Mouse (Mus musculus): ENCODE measurements at regions not wholly inside any gene's neighbourhood (a gene's known extent, or its start where the extent isn't known, plus 50 kb on each side); places are given as distances from the start of the nearest gene placed in this dataset.
A peak's percentile ranks its signal among the peaks of the same experiment; 100 is the strongest.

DNA sequence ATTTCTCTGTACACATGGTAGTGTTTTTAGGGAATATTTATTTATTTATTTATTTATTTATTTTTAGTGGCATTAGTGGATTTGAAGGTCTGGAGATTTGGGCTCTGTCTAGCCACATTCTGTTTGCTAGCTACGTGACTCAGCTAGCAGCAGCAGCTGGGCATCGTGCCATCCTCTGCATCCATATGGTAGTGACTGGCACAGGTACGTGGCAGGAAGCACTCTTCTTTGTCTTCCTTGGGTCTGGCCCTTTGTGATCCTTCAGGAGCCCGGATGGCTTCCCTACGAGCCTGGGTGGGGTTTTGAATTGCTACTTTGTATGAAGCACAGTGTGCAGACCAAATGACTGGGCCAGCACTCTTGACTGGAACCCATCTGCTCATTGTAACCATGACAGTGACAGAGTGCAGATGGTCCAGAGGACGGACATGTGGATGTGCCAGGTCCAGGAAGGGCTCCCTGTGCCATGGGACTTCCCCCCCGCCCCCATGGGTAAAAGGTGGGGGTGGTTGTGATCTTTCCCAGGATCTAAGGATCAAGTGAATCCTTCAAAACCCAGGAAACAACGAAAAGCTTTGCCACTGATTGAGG, 66.2 kb upstream of the Igfbp7 start:
- H3K4me3 ChIP-seq (ENCODE audit: insufficient read depth, low read length): no peak overlapping the region
- no peak for TF ChIP-seq POLR2A (IDR thresholded peaks at IDR 0.05; ENCODE audit: borderline replicate concordance, low read depth, low read length)
- TF ChIP-seq CTCF (IDR thresholded peaks at IDR 0.05; ENCODE audit: low read depth, low read length): no peak

DNA sequence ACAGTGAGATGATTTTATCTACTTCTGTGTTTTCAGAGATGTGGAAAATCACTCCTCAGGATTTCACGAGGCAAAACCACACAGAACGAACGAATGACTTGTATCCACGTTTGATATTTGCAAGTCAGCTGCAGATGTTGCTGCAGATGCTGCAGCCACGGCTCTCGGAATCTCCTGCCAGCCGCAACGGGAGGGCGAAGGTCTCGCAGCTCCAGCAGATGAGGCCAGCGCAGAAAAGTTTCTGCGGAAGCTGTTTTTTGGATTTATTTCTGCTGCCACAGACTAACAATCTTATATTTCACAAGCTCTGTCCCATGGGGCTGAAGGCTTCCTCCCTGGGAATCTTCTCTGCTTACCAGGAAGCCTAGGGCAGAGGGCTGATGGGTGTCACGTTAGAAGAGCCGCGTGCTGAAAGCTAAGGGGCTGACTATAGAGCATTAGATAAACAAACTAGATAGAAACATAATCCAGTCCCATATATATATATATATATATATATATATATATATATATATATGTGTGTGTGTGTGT, 61.5 kb upstream of the Igfbp7 start:
- peaks cover 4% of the 10 kb centered on the region; the same call in 1 of the 2 replicates for H3K4me1 ChIP-seq (ENCODE audit: control insufficient read depth, insufficient read depth, low read length)
- no peak overlapping the region for H3K27ac ChIP-seq (ENCODE audit: insufficient read depth, low read depth, low read length)
- H3K4me3 ChIP-seq (ENCODE audit: insufficient read depth, low read length): no peak overlapping the region
- TF ChIP-seq POLR2A (IDR thresholded peaks at IDR 0.05; ENCODE audit: borderline replicate concordance, low read depth, low read length): no peak
- TF ChIP-seq CTCF (IDR thresholded peaks at IDR 0.05; ENCODE audit: low read depth, low read length): no peak

More for the DNA sequence above, 66.2 kb upstream of the Igfbp7 start:
- no peak overlapping the region for H3K27ac ChIP-seq (ENCODE audit: insufficient read depth, low read depth, low read length)
- H3K4me1 ChIP-seq (ENCODE audit: control insufficient read depth, insufficient read depth, low read length): no peaks in the 10 kb centered on the region

DNA sequence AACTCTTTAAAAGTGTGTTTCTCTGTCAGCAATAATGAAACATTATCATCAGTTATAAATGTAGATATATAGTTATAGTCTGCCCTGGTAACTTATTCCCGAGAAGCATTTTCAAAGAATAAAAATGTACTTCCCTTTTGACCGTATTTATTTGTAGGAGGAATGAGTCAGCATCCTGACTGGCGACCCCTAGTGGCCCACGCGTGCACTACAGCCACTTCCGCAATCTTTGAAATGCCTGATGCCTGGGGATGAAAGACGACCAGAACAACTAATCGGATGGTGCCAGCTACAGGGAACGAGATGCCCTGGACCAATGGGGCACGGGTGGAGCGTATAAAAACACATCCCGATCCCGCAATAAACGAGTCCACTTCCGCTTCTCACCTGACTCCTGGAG, 60.6 kb upstream of the Igfbp7 start:
- Histone ChIP-seq H3K4me1 (ENCODE audit: control insufficient read depth, insufficient read depth, low read length) (peaks cover 10% of the 10 kb centered on the region), H3K4me3 (ENCODE audit: insufficient read depth, low read length) (no peak overlapping the region), H3K27ac (ENCODE audit: insufficient read depth, low read depth, low read length) (no peak overlapping the region)
- TF ChIP-seq CTCF (IDR thresholded peaks at IDR 0.05; ENCODE audit: low read depth, low read length) (peak; percentile 93), POLR2A (IDR thresholded peaks at IDR 0.05; ENCODE audit: borderline replicate concordance, low read depth, low read length) (no peak)

DNA sequence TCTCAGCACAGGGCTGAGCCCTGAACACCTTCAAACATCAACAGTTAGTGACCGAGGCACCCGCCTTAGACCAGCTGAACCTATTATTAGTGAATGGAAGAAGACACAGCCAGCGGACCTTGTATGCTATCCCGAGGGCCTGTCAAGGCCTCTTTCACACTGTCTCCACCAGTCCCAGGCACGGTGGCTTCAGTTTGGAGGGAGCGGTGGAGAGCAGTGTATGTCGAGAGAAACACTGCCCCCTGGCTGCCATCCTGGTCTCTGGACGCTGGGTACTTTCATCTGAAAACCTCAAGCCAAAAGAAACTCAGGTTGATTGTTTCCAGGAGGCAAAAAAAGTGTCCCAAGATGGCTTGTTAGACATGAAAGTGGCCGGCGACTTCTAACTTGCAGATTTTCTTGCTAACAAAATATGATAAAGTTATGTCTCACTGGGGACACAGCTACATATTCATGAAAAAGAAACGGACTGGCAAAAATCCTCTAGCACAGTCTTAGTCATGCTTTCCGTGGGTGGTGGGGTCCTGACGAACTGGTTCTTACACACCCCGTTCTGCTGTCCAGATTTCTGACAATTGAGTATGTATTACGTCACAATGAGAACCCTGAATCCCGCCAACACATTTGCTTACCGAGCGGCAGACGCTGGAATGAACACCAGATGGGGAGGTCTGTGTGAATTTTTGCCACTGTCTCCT, 57.2 kb upstream of the Igfbp7 start:
- TF ChIP-seq CTCF (IDR thresholded peaks at IDR 0.05; ENCODE audit: low read depth, low read length) (peak; percentile 39; the same call in 1 of the 2 replicates), POLR2A (IDR thresholded peaks at IDR 0.05; ENCODE audit: borderline replicate concordance, low read depth, low read length) (no peak)
- Histone ChIP-seq H3K4me1 (ENCODE audit: control insufficient read depth, insufficient read depth, low read length) (peaks cover 13% of the 10 kb centered on the region), H3K4me3 (ENCODE audit: insufficient read depth, low read length) (no peak overlapping the region), H3K27ac (ENCODE audit: insufficient read depth, low read depth, low read length) (no peak overlapping the region)

DNA sequence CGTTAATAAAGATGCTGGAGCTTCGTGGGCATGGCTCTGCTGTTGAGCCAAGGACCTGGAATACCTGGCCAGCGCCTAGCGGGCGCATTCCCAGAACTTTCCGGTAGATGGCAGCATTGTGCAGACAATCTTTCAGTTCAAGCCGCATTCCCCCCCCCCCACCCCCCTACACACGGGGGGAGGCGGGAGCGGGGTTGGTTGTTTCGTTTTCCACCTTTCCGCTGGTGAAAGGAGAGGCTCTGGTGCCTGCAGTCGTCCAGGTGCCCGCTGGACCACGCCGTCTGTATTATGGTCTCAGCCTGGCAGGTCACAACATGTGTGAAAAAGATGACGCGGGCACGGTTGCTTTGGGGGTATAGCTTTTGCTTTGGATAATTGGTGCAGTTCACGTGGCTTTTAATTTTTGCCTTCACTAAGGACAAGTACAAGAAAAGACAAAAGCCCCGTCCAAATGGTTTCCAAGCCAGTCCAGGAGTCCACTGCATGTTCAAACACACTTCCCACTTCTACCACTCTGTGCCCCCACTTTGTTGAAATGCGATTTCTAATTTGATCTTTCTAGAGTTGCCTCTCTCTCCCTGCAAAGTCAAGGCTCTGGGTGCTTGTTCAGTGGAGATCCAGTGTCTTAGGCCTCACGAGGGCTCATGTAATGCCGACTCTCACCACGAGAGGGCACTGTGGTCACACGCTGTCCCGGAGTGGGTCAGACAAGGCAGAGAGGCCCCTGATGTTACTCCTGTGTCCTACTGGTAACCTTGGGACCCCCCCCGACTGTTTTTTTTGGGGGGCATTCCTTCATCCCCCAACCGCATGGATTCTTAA, 52.3 kb upstream of the Igfbp7 start:
- 0 out of 2 replicates have a peak overlapping the region, but pooled peaks have one; percentile 0 for H3K27ac ChIP-seq (ENCODE audit: insufficient read depth, low read depth, low read length)
- TF ChIP-seq POLR2A (IDR thresholded peaks at IDR 0.05; ENCODE audit: borderline replicate concordance, low read depth, low read length) (no peak), CTCF (IDR thresholded peaks at IDR 0.05; ENCODE audit: low read depth, low read length) (peak; percentile 96)
- peak overlapping the region; percentile 74 for H3K4me3 ChIP-seq (ENCODE audit: insufficient read depth, low read length)
- H3K4me1 ChIP-seq (ENCODE audit: control insufficient read depth, insufficient read depth, low read length): peaks cover 10% of the 10 kb centered on the region
